Mouse (Mus musculus) heart, embryonic 14.5 days (tissue): ENCODE results near the gene Trp53bp1. TPM values are rescaled to one million over a fixed set of nuclear protein-coding genes. Genes with fewer than 3 reads are reported as not detected.

ENCODE experiments used
- ATAC-seq: fragments of 200-750 bp; cut with Nextera tagmentation; 2 replicates; pipeline ENCODE4 v1.8.0; 2017; ENCODE audit warnings: low read depth, moderate TSS enrichment; ENCODE audit not compliant: insufficient number of reproducible peaks, insufficient read depth, low FRiP score
- H3K27ac ChIP-seq, 2 experiments: fragments of 200-500 bp in 1 of 2; fragments of 300-500 bp in 1 of 2; sonication (generic) in 1 of 2; replicated peaks in 1 of 2; 2 replicates each; pipeline ENCODE4 v1.5.1; 2012 to 2014; ENCODE audit warnings: low read depth in 2 of 2, low read length in 2 of 2, control low read depth in 1 of 2, mild to moderate bottlenecking in 1 of 2, mixed read lengths in 1 of 2; ENCODE audit not compliant: control insufficient read depth in 1 of 2, insufficient read depth in 1 of 2
- H3K27me3 ChIP-seq: fragments of 300-500 bp; sonication (generic); 2 replicates; pipeline ENCODE4 v1.6.1; 2014; ENCODE audit warnings: mild to moderate bottlenecking, low read length, control low read depth; ENCODE audit not compliant: control insufficient read depth, insufficient read depth
- H3K36me3 ChIP-seq: fragments of 300-500 bp; sonication (generic); 2 replicates; pipeline ENCODE4 v1.6.1; 2014; ENCODE audit warnings: mild to moderate bottlenecking, control low read depth, low read length, mixed read lengths; ENCODE audit not compliant: control insufficient read depth, insufficient read depth
- H3K4me1 ChIP-seq, 2 experiments: fragments of 200-500 bp in 1 of 2; fragments of 300-500 bp in 1 of 2; sonication (generic) in 1 of 2; 2 replicates each; pipeline ENCODE4 v1.6.1; 2012 to 2014; ENCODE audit warnings: low read length in 2 of 2, control low read depth in 1 of 2, mixed read lengths in 1 of 2; ENCODE audit not compliant: control insufficient read depth in 2 of 2, insufficient read depth in 2 of 2
- H3K4me2 ChIP-seq: fragments of 300-500 bp; sonication (generic); 2 replicates; pipeline ENCODE4 v1.6.1; 2014; ENCODE audit warnings: mild to moderate bottlenecking, low read length
- H3K4me3 ChIP-seq, 2 experiments: fragments of 200-500 bp in 1 of 2; fragments of 300-500 bp in 1 of 2; sonication (generic) in 1 of 2; 2 replicates each; pipeline ENCODE4 v1.5.1; 2012 to 2014; ENCODE audit warnings: low read length in 2 of 2, mild to moderate bottlenecking in 2 of 2, control low read depth in 1 of 2, low read depth in 1 of 2, moderate library complexity in 1 of 2; ENCODE audit not compliant: control insufficient read depth in 1 of 2, insufficient read depth in 1 of 2
- H3K9ac ChIP-seq: fragments of 300-500 bp; sonication (generic); 2 replicates; pipeline ENCODE4 v1.6.1; 2014; ENCODE audit warnings: mild to moderate bottlenecking, low read length
- H3K9me3 ChIP-seq: fragments of 300-500 bp; sonication (generic); 2 replicates; pipeline ENCODE4 v1.6.1; 2016; ENCODE audit warnings: low read length, control low read depth; ENCODE audit not compliant: control insufficient read depth
- WGBS: fragments of 180-500 bp; shearing (Covaris S2); extraction: QIAGEN DNeasy Blood & Tissue Kit; methylation state at CpG from one replicate; pipeline ENCODE4 v1.1.7; 2014; 5-methylcytosine and 5-hydroxymethylcytosine counted together
- polyA plus RNA-seq: library from polyadenylated mRNA; unstranded; fragments of >200 nt; fragmentation: Nextera tagmentation; extraction: Ambion mirVana; gene quantifications from 2 replicates; pipeline ENCODE4 v1.2.1, GENCODE M21; 2014

Gene Trp53bp1
- polyA plus RNA-seq, 1 experiment from 2014 or later: 44.1 TPM

- ATAC-seq: no peak
- 69% methylated on average over 4 of the region's 4 CpGs for WGBS
- Histone ChIP-seq H3K4me3 (no peak overlapping the region), H3K27me3 (no peaks in the 10 kb centered on the region), H3K27ac (no peak overlapping the region), H3K4me1 (peaks cover 2 to 10% of the 10 kb centered on the region in 2 experiments; a peak in 3 of 4 replicates), H3K9ac (no peak overlapping the region), H3K9me3 (no peaks in the 10 kb centered on the region), H3K4me2 (no peak overlapping the region), H3K36me3 (peaks cover 74% of the 10 kb centered on the region)
Measured at GRCm38 (mm10) chr2:121239426-121239825, 31.8 kb downstream of the Trp53bp1 start.

- ATAC-seq: no peak
Measured at GRCm38 (mm10) chr2:121235460-121236072, 35.6 kb downstream of the Trp53bp1 start.

GRCm38 (mm10) chr2:121228135-121228534 lies 43.1 kb downstream of the Trp53bp1 start:
- no peak overlapping the region for H3K4me2 ChIP-seq
- H3K9me3 ChIP-seq: no peaks in the 10 kb centered on the region
- H3K27me3 ChIP-seq: no peaks in the 10 kb centered on the region
- no peak overlapping the region for H3K9ac ChIP-seq
- WGBS: 85% methylated on average over 4 of the region's 4 CpGs
- no peak overlapping the region for H3K4me3 ChIP-seq
- H3K4me1 ChIP-seq: no peaks in the 10 kb centered on the region
- no peak for ATAC-seq
- peaks cover 81% of the 10 kb centered on the region for H3K36me3 ChIP-seq
- H3K27ac ChIP-seq: no peak overlapping the region

More at GRCm38 (mm10) chr2:121235460-121236072, 35.6 kb downstream of the Trp53bp1 start:
- no peak overlapping the region; the same call in 1 of the 2 replicates for H3K9ac ChIP-seq
- peaks cover 76% of the 10 kb centered on the region for H3K36me3 ChIP-seq
- H3K4me3 ChIP-seq: no peak overlapping the region
- WGBS: 39% methylated on average over 8 of the region's 8 CpGs
- peaks cover 2 to 10% of the 10 kb centered on the region in 2 experiments; a peak in 2 of 4 replicates for H3K4me1 ChIP-seq
- H3K27ac ChIP-seq: no peak overlapping the region
- no peak overlapping the region for H3K4me2 ChIP-seq
- no peaks in the 10 kb centered on the region for H3K27me3 ChIP-seq
- no peaks in the 10 kb centered on the region for H3K9me3 ChIP-seq

- no peaks in the 10 kb centered on the region for H3K4me1 ChIP-seq
- no peaks in the 10 kb centered on the region for H3K9me3 ChIP-seq
- H3K36me3 ChIP-seq: peaks cover 88% of the 10 kb centered on the region
- 91% methylated on average over 2 of the region's 2 CpGs for WGBS
- H3K27ac ChIP-seq: no peak overlapping the region
- no peak overlapping the region for H3K9ac ChIP-seq
- no peak overlapping the region for H3K4me3 ChIP-seq
- no peak for ATAC-seq
- H3K27me3 ChIP-seq: no peaks in the 10 kb centered on the region
- no peak overlapping the region for H3K4me2 ChIP-seq
Measured at GRCm38 (mm10) chr2:121223010-121223409, 48.2 kb downstream of the Trp53bp1 start.

GRCm38 (mm10) chr2:121219994-121220393 lies 51.2 kb downstream of the Trp53bp1 start:
- no peaks in the 10 kb centered on the region for H3K27me3 ChIP-seq
- H3K9me3 ChIP-seq: no peaks in the 10 kb centered on the region
- peaks cover 89% of the 10 kb centered on the region for H3K36me3 ChIP-seq
- no peak overlapping the region for H3K4me2 ChIP-seq
- no peaks in the 10 kb centered on the region for H3K4me1 ChIP-seq
- H3K9ac ChIP-seq: no peak overlapping the region
- ATAC-seq: no peak
- no peak overlapping the region for H3K27ac ChIP-seq
- no peak overlapping the region for H3K4me3 ChIP-seq

- no peaks in the 10 kb centered on the region for H3K9me3 ChIP-seq
- H3K27me3 ChIP-seq: no peaks in the 10 kb centered on the region
- peaks cover 88% of the 10 kb centered on the region for H3K36me3 ChIP-seq
- no peak overlapping the region for H3K4me3 ChIP-seq
- no peak for ATAC-seq
- no peak overlapping the region for H3K9ac ChIP-seq
- H3K27ac ChIP-seq: no peak overlapping the region
- no peaks in the 10 kb centered on the region for H3K4me1 ChIP-seq
- H3K4me2 ChIP-seq: no peak overlapping the region
Measured at GRCm38 (mm10) chr2:121219177-121219576, 52.0 kb downstream of the Trp53bp1 start.

GRCm38 (mm10) chr2:121214491-121214890 lies 56.7 kb downstream of the Trp53bp1 start:
- Histone ChIP-seq H3K4me2 (no peak overlapping the region), H3K4me1 (no peaks in the 10 kb centered on the region), H3K4me3 (no peak overlapping the region), H3K9ac (no peak overlapping the region), H3K36me3 (peaks cover 86% of the 10 kb centered on the region), H3K9me3 (no peaks in the 10 kb centered on the region), H3K27me3 (no peaks in the 10 kb centered on the region), H3K27ac (no peak overlapping the region)
- 57% methylated on average over 3 of the region's 3 CpGs for WGBS
- ATAC-seq: no peak

GRCm38 (mm10) chr2:121206541-121206940 lies 64.7 kb downstream of the Trp53bp1 start:
- ATAC-seq: no peak
- Histone ChIP-seq H3K4me2 (no peak overlapping the region), H3K36me3 (peaks cover 99% of the 10 kb centered on the region), H3K27me3 (no peaks in the 10 kb centered on the region), H3K4me1 (no peaks in the 10 kb centered on the region), H3K9me3 (no peaks in the 10 kb centered on the region), H3K4me3 (no peak overlapping the region), H3K9ac (no peak overlapping the region), H3K27ac (no peak overlapping the region)
- 87% methylated on average over 3 of the region's 3 CpGs for WGBS
